Mouse (Mus musculus): ENCODE results near the gene Rnf8. TPM values are rescaled to one million over a fixed set of nuclear protein-coding genes. Genes with fewer than 3 reads are reported as not detected.

Gene Rnf8
- polyA plus RNA-seq, 1 experiment from 2014 or later, result 94.6 TPM

- Histone ChIP-seq H3K36me3 (peaks cover 97% of the 10 kb centered on the region), H3K27ac (no peak overlapping the region), H3K4me3 (no peak overlapping the region), H3K27me3 (no peaks in the 10 kb centered on the region), H3K9ac (no peak overlapping the region), H3K4me1 (no peaks in the 10 kb centered on the region), H3K9me3 (no peaks in the 10 kb centered on the region), H3K4me2 (no peak overlapping the region)
- 77% methylated on average over 2 of the region's 2 CpGs for WGBS
- no peak for ATAC-seq (ENCODE audit: insufficient number of reproducible peaks, insufficient read depth, low FRiP score, low TSS enrichment, low read depth)
Measured at GRCm38 (mm10) chr17:29683127-29683526, 68.5 kb downstream of the Rnf8 start.

DNA sequence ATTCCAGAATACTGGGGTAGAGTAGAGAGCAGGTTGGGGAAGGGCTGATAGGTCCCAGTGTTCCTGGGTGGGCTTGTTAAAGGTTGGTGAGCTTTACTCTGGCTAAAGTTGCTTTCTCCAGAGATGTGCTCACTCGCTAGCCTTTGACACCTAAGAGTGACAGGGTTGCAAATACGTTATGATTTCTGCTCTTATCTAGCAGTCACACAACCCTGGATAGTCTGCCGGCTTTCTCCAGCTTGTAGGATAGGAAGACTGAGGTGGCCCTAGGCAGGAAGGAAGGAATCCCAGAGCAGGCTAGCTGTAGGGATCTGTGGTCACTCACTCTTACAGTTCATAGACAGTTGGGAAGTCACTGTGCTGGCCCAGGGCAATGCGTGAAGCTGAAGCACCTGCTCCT is 69.7 kb downstream of the Rnf8 start:
- H3K27me3 ChIP-seq, result no peaks in the 10 kb centered on the region
- H3K27ac ChIP-seq, result no peak overlapping the region
- no peaks in the 10 kb centered on the region for H3K4me1 ChIP-seq
- no peak for ATAC-seq (ENCODE audit: insufficient number of reproducible peaks, insufficient read depth, low FRiP score, low TSS enrichment, low read depth)
- H3K36me3 ChIP-seq, result peaks cover 94% of the 10 kb centered on the region
- H3K9ac ChIP-seq, result no peak overlapping the region
- H3K9me3 ChIP-seq, result no peaks in the 10 kb centered on the region
- WGBS, result 94% methylated on average over 4 of the region's 4 CpGs
- H3K4me2 ChIP-seq, result no peak overlapping the region
- no peak overlapping the region for H3K4me3 ChIP-seq

DNA sequence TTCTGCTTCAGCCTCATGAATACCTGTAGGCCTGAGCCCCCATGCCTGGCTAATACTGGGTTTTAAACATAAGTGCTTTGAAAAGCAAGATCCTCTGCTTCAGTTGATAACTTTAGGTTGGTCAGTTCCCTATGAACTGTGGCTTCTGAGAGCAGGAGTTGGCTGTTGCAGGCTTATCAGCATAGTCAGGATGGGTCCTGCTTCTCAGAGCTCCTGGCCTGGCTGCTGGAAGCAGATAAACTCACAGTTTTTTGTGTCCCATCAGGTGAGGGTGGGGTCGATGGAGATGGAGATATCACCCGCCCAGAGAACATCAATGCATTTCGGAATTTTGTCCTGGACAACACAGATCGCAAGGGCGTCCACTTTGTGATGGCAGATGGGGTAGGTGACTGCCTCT is 72.2 kb downstream of the Rnf8 start:
- no peak for ATAC-seq (ENCODE audit: insufficient number of reproducible peaks, insufficient read depth, low FRiP score, low TSS enrichment, low read depth)
- Histone ChIP-seq H3K4me3 (no peak overlapping the region), H3K27me3 (no peaks in the 10 kb centered on the region), H3K9me3 (no peaks in the 10 kb centered on the region), H3K27ac (no peak overlapping the region), H3K9ac (no peak overlapping the region), H3K4me2 (no peak overlapping the region), H3K36me3 (peaks cover 95% of the 10 kb centered on the region), H3K4me1 (no peaks in the 10 kb centered on the region)
- WGBS, result 91% methylated on average over 5 of the region's 5 CpGs

DNA sequence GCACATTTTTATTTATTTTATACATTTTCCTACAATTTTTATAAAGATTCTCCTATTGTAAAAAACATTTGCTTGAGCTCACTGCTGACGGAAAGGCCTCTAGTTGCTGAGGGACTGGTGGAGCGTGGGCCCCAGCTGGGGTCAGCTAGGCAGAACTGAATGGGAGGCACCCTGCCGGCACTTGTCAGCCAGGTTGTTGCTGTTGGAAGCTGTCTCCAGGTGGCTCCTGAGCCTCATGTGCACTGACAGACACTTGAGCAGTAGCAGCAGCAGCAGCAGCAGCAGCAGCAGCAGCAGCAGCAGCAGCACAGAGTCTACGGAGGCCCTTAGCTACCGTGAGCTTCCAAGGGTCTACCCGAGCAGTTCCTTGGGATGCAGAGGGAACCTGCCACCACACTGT is 72.8 kb downstream of the Rnf8 start:
- Histone ChIP-seq H3K27ac (no peak overlapping the region), H3K4me1 (no peaks in the 10 kb centered on the region), H3K4me3 (no peak overlapping the region), H3K27me3 (no peaks in the 10 kb centered on the region), H3K4me2 (no peak overlapping the region), H3K9ac (0 out of 2 replicates have a peak overlapping the region, but pooled peaks have one; percentile 32), H3K9me3 (no peaks in the 10 kb centered on the region), H3K36me3 (peaks cover 90% of the 10 kb centered on the region)
- ATAC-seq (ENCODE audit: insufficient number of reproducible peaks, insufficient read depth, low FRiP score, low TSS enrichment, low read depth), result no peak
- WGBS, result 86% methylated on average over 6 of the region's 6 CpGs

GRCm38 (mm10) chr17:29688610-29689009 is 74.0 kb downstream of the Rnf8 start:
- Histone ChIP-seq H3K4me1 (no peaks in the 10 kb centered on the region), H3K9me3 (no peaks in the 10 kb centered on the region), H3K27ac (no peak overlapping the region), H3K4me3 (no peak overlapping the region), H3K9ac (no peak overlapping the region), H3K27me3 (no peaks in the 10 kb centered on the region), H3K36me3 (peaks cover 86% of the 10 kb centered on the region), H3K4me2 (no peak overlapping the region)
- no peak for ATAC-seq (ENCODE audit: insufficient number of reproducible peaks, insufficient read depth, low FRiP score, low TSS enrichment, low read depth)
- whole genome bisulfite sequencing, result 94% methylated on average over 10 of the region's 10 CpGs

- no peak overlapping the region for H3K27ac ChIP-seq
- H3K9ac ChIP-seq, result no peak overlapping the region
- H3K4me2 ChIP-seq, result no peak overlapping the region
- 82% methylated on average over 6 of the region's 6 CpGs for WGBS
- no peaks in the 10 kb centered on the region for H3K27me3 ChIP-seq
- no peak overlapping the region for H3K4me3 ChIP-seq
- no peaks in the 10 kb centered on the region for H3K9me3 ChIP-seq
- no peak for ATAC-seq (ENCODE audit: insufficient number of reproducible peaks, insufficient read depth, low FRiP score, low TSS enrichment, low read depth)
- H3K4me1 ChIP-seq, result no peaks in the 10 kb centered on the region
- peaks cover 86% of the 10 kb centered on the region for H3K36me3 ChIP-seq
Measured at GRCm38 (mm10) chr17:29690257-29690656, 75.7 kb downstream of the Rnf8 start.

DNA sequence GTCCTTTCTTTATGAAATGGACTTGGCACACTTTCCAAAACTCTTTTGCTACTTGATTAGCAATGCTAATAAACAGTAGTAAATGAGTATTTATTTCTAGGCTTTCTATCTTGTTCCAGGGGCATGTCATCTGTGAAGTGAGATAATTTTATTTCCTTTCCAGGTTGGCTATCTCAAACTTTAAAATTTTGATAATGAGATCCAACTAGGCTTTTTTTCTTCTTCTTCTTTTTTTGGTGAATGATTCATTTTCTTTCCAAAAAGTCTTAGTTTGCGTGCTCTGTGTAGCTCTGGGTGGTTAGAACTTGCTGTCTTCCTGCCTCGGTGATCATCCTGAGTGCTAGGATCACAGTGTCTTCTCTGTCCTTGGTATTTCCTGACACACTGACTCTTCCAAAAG is 78.2 kb downstream of the Rnf8 start:
- H3K27me3 ChIP-seq, result no peaks in the 10 kb centered on the region
- ATAC-seq (ENCODE audit: insufficient number of reproducible peaks, insufficient read depth, low FRiP score, low TSS enrichment, low read depth), result no peak
- H3K4me1 ChIP-seq, result no peaks in the 10 kb centered on the region
- H3K27ac ChIP-seq, result no peak overlapping the region
- peaks cover 81% of the 10 kb centered on the region for H3K36me3 ChIP-seq
- no peak overlapping the region for H3K4me3 ChIP-seq
- no peak overlapping the region for H3K9ac ChIP-seq
- H3K4me2 ChIP-seq, result no peak overlapping the region
- WGBS, result 100% methylated on average over 2 of the region's 2 CpGs
- no peaks in the 10 kb centered on the region for H3K9me3 ChIP-seq

DNA sequence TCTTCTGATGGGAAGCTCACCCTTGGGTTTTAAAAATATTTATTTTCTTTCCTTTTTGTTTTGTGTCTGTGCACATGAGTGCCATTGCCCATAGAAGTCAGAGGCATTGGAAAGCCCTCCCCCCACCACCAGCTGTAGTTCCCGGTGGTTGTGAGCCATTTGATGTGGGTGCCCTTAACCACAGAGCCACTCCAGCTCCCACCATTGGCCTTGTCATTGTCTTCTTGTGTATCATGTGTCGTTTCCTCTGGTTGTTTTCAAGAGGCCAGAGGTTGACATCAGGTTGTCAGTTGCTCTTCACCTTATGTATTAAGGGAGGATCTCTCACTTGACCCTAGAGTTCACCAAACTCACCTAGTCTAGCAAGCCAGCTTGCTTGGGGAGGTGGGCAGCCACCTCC is 79.0 kb downstream of the Rnf8 start:
- Histone ChIP-seq H3K27ac (no peak overlapping the region), H3K9ac (no peak overlapping the region), H3K4me2 (no peak overlapping the region), H3K4me3 (no peak overlapping the region), H3K4me1 (no peaks in the 10 kb centered on the region), H3K9me3 (no peaks in the 10 kb centered on the region), H3K27me3 (no peaks in the 10 kb centered on the region), H3K36me3 (peaks cover 82% of the 10 kb centered on the region)
- WGBS, result 73% methylated on average over 2 of the region's 2 CpGs
- ATAC-seq (ENCODE audit: insufficient number of reproducible peaks, insufficient read depth, low FRiP score, low TSS enrichment, low read depth), result no peak

DNA sequence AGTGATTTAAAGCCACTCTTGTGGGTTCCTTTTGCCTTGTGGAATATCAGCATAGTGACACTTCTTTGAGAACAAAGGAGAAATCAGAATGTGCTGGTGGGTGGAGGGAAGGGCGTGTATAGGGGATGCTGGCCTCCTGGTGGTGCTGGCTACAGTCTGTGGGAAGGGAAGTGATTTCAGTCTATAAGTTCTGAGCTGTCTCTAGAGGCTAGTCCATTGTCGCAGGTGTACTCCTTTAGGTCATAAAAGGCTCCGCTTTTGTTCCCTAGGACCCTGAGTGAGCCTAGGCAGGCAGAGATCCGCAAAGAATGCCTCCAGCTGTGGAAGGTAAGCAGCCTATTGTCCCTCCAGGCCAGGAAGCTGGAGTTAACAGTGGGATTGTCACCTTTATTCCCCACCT is 79.9 kb downstream of the Rnf8 start:
- WGBS, result 80% methylated on average over 4 of the region's 4 CpGs
- H3K4me1 ChIP-seq, result no peaks in the 10 kb centered on the region
- no peaks in the 10 kb centered on the region for H3K27me3 ChIP-seq
- no peaks in the 10 kb centered on the region for H3K9me3 ChIP-seq
- H3K4me2 ChIP-seq, result no peak overlapping the region
- no peak overlapping the region for H3K4me3 ChIP-seq
- H3K27ac ChIP-seq, result no peak overlapping the region
- H3K36me3 ChIP-seq, result peaks cover 86% of the 10 kb centered on the region
- no peak overlapping the region for H3K9ac ChIP-seq
- no peak for ATAC-seq (ENCODE audit: insufficient number of reproducible peaks, insufficient read depth, low FRiP score, low TSS enrichment, low read depth)

Small RNA genes lying within 50 kb of the gene (microRNA-seq; reads per million reads assigned to microRNA genes)
- gene Mir7667, result not detected

Other genes starting within 250 kb of the Rnf8 start
- gene Pim1, start 124.0 kb upstream of the Rnf8 start, polyA plus RNA-seq (2015; fragmentation: Nextera tagmentation; extraction: Ambion mirVana), result 16.1 and 17.4 TPM in 2 replicates
- not detected in 2 replicates for gene Gm17657, start 65.2 kb upstream of the Rnf8 start, polyA plus RNA-seq (2015; fragmentation: Nextera tagmentation; extraction: Ambion mirVana)
- gene Tbc1d22b, start 65.0 kb upstream of the Rnf8 start, polyA plus RNA-seq (2015; fragmentation: Nextera tagmentation; extraction: Ambion mirVana), result 14.8 and 16.4 TPM in 2 replicates
- gene Tmem217, start 62.4 kb upstream of the Rnf8 start, polyA plus RNA-seq (2015; fragmentation: Nextera tagmentation; extraction: Ambion mirVana), result 1.8 and 2.3 TPM in 2 replicates
- gene Gm28043, start 86 bp downstream of the Rnf8 start, polyA plus RNA-seq (2015; fragmentation: Nextera tagmentation; extraction: Ambion mirVana), result 3.0 and 3.6 TPM in 2 replicates
- gene Cmtr1, start 45.8 kb downstream of the Rnf8 start, polyA plus RNA-seq (2015; fragmentation: Nextera tagmentation; extraction: Ambion mirVana), result 126 and 133 TPM in 2 replicates
- 14.5 and 15.8 TPM in 2 replicates for gene Ccdc167, start 102.3 kb downstream of the Rnf8 start, polyA plus RNA-seq (2015; fragmentation: Nextera tagmentation; extraction: Ambion mirVana)

Data from embryonic facial prominence, embryonic 13.5 days (tissue).